Mouse (Mus musculus): ENCODE measurements around the gene Pclo.
"Not testable (repeated sequence)": the region's sequence is repeated elsewhere in the genome, so short reads cannot be mapped to it uniquely, and the experiment has no call there.

The Pclo gene

DNA sequence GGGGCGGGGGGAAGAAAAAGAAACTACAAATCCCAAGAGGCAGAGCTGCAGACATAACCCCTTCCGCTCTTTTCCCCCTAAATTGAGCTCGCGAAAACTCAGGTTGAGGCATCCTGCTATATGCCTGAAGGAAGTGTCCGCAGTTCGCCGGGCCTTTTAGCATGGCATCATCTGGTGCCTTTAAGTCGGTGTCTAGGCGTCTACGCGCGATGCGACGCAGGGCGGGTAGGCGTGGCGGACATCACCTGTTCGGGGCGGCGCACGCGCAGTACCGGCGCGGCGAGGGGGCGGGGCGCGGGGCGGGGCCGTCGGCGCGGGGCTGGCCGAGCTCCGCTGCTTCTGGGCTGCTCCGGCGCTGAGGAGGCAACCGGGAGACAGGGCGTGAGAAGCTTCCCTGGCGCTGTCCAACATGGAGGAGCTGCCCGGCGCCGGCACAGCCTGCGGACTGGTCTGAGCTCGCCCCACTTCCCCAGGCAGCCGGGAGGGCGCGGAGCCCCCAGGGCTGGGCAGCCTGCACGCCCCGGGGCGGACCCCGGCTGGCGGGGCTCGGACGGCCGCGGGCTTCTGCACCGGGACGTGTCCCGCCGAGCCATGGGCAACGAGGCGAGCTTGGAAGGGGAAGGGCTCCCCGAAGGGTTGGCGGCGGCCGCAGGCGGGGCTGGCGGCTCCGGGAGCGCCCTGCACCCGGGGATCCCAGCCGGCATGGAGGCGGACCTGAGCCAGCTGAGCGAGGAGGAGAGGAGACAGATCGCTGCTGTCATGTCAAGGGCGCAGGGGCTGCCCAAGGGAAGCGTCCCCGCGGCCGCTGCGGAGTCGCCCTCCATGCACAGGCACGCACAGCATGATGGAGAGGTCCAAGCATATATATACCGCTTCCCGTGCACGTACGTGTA lies at the start of gene Pclo:
Gene Pclo, plus strand, starts transcription at position 288 of the 893 bp plus-strand sequence.
- peak; percentile 82 for DNase-seq (ENCODE audit: low read depth, low spot score)

DNA sequence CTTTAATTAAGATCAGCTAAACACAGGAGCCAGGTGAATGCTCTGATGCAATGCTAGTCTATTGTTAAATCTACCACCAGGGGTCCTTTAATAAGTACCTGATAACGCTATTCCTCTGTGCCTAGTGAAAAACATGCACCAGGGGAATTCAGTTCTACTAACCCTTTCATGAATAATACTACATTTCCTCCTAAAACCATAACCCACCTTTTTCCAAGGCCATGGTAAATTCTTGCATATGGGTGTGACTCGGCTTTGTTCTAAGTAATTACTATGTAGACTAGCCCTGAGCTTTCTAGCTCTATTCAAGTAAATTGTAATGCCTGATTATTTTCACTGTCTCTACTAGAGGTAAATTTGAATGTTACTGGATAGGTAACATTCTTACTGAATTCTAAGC lies 20.3 kb upstream of the Pclo start:
- not testable (repeated sequence) for DNase-seq (ENCODE audit: low read depth, low spot score)

DNA sequence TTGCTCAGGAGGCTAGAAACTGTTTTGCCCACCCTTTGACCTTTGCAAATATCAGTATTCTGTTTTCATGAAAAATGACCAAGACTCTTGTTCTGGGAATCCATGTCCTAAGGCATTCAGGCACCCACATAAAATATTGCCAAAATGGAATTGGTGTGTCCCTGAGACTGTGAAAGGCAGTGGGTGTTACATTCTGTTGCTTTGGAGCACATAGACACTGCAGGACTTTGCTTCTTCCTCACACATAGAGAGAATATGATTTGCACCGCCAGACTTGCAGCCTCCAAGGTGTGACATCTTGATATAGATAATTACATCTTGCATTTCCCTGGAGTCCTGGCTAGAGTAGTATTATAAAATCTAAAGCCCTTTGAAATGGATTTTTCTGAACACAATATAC lies 6.2 kb upstream of the Pclo start:
- no peak for DNase-seq (ENCODE audit: low read depth, low spot score)

DNA sequence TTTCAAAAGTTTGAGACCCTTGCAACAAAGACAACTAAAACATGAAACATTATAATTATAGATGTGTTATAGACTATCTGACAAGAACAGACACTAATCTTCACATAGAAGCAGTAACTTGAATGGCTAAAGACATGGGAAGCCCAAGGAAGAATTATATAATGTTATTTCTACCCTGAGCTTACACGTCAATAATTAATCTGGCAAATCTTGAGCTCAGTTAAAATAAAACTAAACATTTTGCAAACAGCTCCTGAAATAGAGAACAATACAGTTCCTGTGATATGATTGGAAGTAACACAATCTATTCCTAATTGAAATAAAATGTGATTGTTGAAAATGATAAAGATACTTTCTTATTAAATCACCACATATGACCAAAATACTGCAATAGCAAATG lies 5.1 kb upstream of the Pclo start:
- DNase-seq (ENCODE audit: low read depth, low spot score): no peak

DNA sequence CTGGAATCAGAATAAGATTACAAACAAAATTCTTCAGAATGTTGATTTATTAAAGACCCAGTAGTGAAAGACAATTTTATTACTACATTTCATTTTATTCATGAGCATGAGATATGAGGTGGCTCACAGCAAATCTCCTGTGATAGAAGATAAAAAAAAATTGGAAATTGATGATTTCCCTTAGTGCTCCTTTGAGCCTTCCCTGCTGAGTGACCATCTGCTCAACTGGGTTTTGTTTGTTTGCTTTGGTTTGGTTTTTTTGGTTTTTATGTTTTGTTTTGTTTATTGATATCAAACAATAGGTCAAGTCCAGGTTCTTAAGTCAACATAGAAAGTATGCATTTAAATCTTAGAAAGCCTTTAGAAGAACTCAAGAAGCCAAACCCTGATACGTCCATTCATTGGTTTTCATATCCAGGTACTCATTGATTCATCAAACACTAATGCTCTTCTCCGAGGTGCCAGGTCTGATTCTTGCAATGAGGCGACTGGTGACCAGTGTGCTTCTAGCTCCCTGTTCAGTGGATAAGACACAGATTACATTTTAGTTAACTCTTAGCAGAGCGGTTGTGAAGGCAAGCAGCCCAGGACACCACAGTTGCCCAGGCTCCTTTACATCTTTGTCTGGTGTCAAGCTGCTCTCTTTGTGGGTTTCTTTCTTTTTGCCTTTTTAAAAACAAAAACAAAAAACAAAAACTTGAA lies 3.6 kb downstream of the Pclo start:
- no peak for DNase-seq (ENCODE audit: low read depth, low spot score)

DNA sequence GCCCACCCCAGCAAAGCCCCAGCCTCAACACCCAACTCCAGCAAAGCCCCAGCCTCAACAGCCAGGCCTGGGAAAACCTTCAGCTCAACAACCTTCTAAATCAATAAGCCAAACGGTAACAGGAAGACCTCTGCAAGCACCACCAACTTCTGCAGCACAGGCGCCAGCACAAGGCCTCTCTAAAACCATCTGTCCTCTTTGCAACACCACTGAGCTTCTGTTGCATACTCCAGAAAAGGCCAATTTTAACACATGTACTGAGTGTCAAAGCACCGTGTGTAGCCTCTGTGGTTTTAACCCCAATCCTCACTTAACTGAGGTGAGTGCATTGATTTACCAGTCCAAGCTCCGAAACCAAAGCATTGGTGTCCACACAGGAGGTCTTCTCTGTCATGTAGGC lies 7.3 kb downstream of the Pclo start:
- DNase-seq (ENCODE audit: low read depth, low spot score): no peak

DNA sequence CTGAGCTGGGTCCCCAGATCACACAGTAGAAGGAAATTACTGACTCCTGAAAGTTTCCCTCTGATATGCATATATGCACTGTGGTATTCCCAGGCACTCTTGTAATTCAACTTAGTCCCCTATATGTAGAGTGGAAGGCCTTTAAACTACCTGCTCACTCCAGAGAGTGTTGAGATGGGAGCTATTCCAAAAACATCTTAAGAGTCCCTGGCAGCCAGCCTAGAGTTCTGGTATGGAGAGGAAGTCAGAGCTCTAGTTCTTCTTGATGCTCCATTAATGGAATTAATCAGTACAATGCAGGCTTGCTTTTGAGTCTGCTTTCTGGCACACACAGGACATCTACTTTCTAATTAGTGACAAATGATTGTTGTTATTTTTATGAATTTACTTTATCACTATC lies 11.3 kb downstream of the Pclo start:
- no peak for DNase-seq (ENCODE audit: low read depth, low spot score)

DNA sequence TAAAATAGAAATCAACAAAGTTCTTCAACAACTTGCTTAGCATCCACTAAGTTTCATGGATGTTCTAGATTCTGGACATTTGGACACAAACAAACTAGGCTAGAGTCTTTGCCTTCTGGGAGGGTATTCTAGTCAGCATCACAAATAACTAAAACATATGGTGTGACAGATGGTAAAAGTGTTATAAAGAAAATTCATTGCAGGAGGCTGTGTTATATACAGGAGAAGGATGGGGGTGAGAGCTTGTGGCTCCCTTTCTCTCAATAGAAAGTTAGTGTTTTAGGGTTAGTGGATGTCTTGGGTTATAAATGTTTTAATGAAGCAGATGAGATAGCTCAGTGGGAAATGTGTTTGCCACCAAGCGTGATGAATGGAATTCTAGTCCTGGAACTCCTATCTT lies 13.1 kb downstream of the Pclo start:
- DNase-seq (ENCODE audit: low read depth, low spot score): no peak

DNA sequence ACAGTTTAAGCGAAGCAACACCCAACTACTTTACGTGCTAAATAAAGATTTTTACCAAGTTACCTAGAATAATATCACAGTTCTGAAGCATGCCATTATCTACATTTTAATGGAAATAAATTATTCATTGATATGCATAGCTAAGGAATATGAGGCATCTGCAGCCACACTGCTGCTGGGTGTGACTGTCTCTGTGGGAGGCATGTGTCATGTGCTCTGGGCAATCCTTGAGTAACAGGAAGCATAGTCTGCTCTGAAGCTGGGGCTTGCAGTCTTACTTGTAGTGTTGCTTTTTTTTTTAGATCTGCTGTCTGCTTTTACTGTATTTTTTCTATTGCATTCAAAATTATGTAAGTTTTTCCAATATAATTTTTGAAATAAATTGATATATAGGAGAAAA lies 17.2 kb downstream of the Pclo start:
- DNase-seq (ENCODE audit: low read depth, low spot score): no peak

DNA sequence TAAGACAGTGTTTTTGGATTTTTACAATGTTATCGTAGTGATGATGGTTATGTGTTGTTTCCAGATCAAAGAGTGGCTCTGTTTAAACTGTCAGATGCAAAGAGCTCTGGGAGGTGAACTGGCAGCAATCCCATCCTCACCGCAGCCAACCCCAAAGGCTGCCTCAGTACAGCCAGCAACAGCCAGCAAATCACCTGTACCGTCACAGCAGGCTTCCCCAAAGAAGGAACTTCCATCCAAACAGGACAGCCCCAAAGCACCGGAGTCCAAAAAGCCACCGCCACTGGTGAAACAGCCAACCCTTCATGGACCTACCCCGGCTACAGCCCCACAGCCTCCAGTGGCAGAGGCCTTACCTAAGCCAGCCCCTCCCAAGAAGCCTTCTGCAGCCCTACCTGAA lies 24.6 kb downstream of the Pclo start:
- no peak for DNase-seq (ENCODE audit: low read depth, low spot score)

DNA sequence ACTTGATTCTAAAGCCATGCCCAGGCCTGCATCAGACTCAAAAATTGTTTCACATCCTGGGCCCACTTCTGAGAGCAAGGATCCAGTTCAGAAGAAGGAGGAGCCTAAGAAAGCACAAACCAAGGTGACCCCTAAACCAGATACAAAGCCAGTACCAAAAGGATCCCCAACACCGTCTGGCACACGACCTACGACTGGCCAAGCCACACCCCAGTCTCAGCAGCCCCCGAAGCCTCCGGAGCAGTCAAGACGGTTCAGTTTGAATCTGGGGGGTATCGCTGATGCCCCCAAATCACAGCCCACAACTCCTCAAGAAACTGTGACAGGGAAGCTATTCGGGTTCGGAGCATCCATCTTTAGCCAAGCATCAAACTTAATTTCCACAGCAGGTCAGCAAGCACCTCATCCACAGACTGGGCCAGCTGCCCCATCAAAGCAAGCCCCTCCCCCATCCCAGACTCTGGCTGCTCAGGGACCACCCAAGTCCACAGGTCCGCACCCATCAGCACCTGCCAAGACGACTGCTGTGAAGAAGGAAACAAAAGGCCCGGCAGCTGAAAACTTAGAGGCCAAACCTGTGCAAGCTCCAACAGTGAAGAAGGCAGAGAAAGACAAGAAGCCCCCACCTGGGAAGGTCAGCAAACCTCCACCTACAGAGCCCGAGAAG lies 25.4 kb downstream of the Pclo start:
- DNase-seq (ENCODE audit: low read depth, low spot score): no peak

DNA sequence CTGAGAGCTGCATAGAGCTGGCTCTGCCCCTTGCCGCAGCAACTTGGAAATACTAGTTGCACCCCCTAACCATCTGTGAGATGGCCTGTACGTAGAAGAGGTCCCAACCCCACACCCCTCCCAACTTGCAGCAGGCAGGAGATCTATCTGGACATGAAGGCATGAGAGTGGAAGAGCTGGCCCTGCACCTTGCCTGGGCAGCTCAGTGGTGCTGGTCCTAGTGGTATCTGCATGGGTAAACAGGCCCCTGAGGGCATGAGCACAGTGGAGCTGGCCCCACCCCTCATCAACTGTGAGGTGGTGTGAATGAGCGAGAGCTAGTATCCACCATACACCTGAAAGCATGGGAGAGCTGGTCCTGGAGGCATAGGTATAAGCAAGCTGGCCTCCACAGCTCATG lies 60.9 kb downstream of the Pclo start:
- DNase-seq (ENCODE audit: low read depth, low spot score): no peak

DNA sequence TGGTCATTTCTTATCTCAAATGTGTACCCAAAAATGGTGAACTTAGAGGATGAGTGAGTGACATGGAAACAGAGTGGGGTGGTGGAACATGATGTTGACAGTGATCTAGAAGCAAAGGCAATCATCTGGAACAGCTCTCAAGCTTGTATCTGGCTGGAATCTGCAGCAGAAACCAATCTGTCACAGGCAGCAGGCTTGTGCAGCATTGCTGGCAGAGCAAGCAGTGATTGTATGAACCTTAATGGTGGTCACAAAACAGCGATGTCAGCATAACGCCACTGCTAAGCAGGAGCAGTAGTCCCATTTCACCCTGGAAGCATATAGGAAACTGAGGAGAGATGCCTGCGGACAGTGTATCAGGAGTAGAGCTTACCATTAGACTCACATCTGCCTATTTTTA lies 76.8 kb downstream of the Pclo start:
- no peak for DNase-seq (ENCODE audit: low read depth, low spot score)

DNA sequence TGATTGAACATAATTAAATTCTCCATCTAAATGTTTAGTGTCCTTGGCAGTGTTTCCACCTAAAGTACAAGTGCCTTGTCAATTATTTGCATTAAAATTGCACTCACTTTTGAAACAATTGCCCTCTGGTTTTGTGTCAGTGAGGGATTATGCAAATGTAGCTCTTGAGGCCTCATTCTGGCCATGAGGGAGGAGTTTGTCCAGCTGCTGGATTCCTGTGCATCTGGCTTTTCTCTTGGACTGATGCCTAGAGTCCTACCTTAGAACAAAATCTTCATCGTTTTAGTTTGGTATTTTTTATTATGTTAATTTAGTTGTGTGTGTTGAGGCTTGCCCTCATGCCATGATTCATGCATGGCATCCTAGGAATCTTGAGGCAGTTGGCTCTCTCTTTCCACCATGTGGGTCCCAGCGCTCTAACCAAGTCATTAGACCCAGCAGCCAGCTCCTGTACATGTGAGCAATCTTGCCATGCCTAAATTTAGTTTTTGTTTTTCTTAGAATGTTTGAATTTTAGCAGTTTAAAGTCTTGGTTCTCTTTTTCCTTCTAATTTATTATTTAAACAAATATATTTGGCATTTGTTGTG lies 80.8 kb downstream of the Pclo start:
- DNase-seq (ENCODE audit: low read depth, low spot score): no peak

DNA sequence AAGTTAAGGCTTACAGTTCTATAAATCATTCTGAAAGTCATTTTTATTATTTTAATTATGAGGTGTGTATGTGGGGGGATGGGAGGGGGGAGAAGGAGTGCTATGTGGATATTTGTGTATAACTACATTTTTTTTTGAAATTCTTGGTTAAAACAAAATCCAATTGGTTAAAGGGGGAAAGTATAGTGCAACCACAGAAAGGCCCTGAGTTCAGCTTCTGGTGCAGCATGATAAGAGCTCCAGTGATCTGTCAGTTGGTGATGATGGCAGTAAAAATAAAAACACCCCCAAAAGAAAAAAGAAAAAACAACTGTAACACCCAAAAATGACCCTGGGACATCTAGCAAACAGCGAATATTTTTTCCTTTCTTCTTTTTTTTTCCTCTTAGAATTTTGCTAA lies 93.6 kb downstream of the Pclo start:
- no peak for DNase-seq (ENCODE audit: low read depth, low spot score)

DNA sequence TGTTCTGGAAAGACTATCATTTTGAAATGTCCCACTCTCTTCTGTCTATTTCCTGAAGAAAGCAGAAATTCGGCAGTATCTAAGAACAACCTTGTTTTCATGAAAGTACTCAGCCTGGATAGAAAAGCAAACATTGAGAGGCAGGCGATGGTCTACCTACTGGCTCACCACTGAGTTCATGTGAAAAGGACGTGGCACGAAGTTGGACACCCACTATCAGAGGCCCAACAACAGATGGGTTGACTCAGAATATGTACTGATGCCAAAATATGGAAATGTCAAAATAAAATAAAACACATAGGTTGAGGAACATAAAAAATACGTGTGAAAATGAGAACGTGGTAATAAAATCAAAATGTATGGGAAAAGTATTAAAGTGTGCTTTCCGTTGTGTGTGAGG lies 106.4 kb downstream of the Pclo start:
- DNase-seq (ENCODE audit: low read depth, low spot score): no peak

DNA sequence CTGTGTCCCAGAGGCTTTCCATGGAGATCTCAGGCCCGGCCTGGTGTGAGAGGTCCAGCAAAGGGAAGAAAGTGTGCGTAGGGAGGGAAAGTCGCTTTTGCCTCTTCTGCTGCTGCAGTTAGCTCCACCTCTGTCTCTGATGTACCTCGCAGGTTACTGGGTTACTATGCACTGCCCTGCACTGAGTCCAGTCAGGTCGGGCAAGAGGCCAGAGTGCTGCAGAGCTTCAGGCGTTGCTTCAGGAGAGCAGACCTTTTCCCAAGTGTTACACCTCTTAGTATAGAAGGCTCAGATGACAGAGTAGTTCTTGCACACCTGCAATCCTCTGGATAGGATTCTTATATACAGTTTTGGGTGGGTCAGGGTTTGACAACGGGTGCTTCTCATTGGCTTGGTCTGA lies 108.6 kb downstream of the Pclo start:
- DNase-seq (ENCODE audit: low read depth, low spot score): no peak

DNA sequence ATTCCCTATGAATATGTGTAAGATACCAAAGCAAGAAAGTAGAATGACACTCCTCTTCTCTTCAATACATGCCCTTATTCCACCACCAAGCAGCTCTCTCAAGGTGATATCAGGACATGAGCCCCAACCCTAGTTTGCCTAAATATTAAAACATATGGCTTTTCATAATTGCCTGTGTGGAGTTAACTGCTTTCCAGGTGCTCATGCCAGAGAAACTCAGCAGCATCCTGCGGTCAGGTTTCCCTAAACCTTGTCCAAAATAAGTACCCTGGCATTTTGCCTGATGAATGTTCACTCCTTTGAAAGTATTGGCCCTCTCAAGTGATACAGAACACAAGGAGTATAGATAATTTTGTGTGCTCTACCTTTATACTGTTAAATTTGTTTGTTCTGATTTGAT lies 126.5 kb downstream of the Pclo start:
- no peak for DNase-seq (ENCODE audit: low read depth, low spot score)

DNA sequence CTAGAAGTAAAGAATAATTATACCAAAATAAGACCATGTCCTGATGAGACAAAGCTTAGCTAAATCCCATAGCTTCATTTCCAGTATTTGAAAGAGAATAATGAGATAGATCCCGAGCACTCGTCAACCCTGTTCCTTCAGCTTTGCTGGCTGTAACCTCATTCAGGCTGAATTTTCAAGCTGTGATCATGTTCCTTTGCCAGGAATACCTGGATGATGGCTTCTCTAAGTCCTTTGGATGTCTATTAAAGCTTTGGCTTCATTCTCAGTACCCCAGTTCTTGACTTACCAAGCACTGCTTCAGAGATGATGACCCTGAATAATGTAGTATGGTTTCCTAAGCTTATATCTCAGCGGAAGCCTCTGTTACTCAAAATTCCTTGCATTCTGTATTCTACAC lies 131.1 kb downstream of the Pclo start:
- no peak for DNase-seq (ENCODE audit: low read depth, low spot score)

DNA sequence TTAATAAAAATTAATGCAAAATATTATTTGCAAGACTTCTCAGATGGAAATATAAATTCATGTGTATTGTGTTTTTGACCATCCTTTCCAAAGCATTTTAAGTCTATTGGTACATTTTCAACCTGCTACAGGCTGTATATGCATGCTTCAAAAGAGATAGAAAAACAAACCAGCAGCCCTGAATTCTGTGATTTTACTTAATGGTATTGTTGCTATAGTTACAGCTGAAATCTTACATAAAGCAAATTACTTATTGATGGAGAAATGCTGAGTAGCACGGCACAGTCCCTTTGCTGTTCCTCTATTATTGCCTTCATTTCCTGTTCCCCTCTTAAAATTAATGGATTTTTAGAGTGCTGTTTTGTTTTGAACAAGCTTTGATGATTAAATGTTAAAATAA lies 145.9 kb downstream of the Pclo start:
- DNase-seq (ENCODE audit: low read depth, low spot score): no peak

DNA sequence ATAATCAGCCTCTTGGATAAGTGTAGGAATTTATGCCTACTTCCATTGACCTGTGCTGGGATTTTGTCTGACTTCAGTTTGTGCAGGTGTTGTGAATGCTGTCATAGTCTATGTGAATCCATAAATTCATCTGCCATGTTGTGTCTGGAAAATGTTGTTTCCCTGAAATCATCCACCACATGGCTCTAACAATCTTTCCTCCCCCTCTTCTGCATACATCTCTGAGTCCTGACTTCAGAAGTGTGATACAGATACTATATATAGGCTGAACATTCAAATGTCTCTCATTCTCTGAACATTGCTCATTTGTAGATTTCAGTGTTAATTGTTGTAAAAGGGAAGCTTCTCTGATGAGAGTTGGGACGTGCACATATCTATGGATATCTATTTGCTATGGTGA lies 147.5 kb downstream of the Pclo start:
- no peak for DNase-seq (ENCODE audit: low read depth, low spot score)

DNA sequence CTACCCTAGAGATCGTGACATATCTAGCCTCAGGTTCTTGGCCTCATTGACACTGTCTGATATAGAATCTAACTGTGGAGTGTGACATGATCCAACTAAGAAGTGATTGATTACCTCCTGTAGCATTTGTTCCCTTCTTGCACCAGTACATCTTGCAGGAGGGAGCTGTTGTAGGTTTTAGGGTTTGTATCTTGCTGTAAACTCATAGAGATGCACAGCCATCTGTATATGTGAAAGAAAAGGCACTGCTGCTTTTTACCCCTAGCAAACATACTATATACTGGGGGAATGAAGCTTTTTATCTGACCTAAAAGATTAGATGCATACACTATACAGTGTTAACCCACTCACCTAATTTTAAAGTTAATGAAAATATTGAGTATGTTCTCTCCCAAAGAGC lies 147.9 kb downstream of the Pclo start:
- no peak for DNase-seq (ENCODE audit: low read depth, low spot score)

Data from retina, postnatal 7 days (tissue).